26 mouse cellular contexts compared by ENCODE assay signal in the genomic region with DNA sequence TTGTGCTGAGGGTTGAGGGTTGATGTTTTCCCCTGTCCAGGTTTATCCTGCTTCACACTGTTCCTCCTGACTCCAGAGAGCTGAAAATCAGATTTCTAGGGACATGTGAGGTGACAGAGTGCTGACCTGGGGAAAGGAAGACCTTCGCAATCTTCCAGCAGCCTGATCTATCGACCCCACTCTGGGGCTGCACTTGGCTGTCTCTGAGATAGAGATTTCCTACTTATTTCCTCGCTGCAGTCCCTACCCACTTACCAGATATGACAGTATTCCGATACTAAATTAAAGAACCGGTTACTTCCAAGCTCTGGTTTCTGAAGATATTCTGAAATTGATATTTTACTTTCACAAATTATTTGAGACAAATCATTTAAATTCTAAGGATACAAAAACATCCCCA.
DNase-seq lines count a peak whose midpoint lies in the region; ATAC-seq lines count a peak whose summit lies in the region.
"Had no signal": no experiment of that assay in that cellular context is flagged by ENCODE, and none has a peak within 500 bp of the region (broad histone marks: within the 10 kb centered on the region; RNA-seq: fewer than 3 reads in every experiment).

No protein-coding gene starts in this region.

- 0 out of 2 replicates have a peak, but pooled peaks have one; percentile 39 for ATAC-seq in hindbrain, embryonic 13.5 days (ENCODE audit: low FRiP score)
- ATAC-seq in neural tube, embryonic 13.5 days (ENCODE audit: low read depth): no peak
- no peak for ATAC-seq in hindbrain, embryonic 16.5 days
- no peak for ATAC-seq in megakaryocyte, adult 5-6 weeks (ENCODE audit: poor library complexity, severe bottlenecking)
- ATAC-seq: intestine, embryonic 15.5 days; Patski had no signal

- no peaks in the 10 kb centered on the region for H3K4me1 ChIP-seq in hindbrain, embryonic 13.5 days (replicated peaks)
- H3K4me1 ChIP-seq in hindbrain, embryonic 10.5 days (replicated peaks): no peaks in the 10 kb centered on the region
- H3K4me1 ChIP-seq in neural tube, embryonic 13.5 days (replicated peaks): no peaks in the 10 kb centered on the region
- no peaks in the 10 kb centered on the region for H3K4me1 ChIP-seq in hindbrain, embryonic 16.5 days (ENCODE audit: control insufficient read depth, insufficient read depth, low read depth, low read length)
- H3K4me1 ChIP-seq: heart, embryonic 13.5 days; intestine, embryonic 15.5 days; limb, embryonic 12.5 days; lung, embryonic 15.5 days; megakaryocyte, embryonic 14.5 days had no signal

- no peaks in the 10 kb centered on the region for H3K9me3 ChIP-seq in hindbrain, embryonic 13.5 days
- no peaks in the 10 kb centered on the region for H3K9me3 ChIP-seq in hindbrain, embryonic 10.5 days
- H3K9me3 ChIP-seq in neural tube, embryonic 13.5 days: no peaks in the 10 kb centered on the region
- H3K9me3 ChIP-seq in hindbrain, embryonic 16.5 days (ENCODE audit: control insufficient read depth, low read length): no peaks in the 10 kb centered on the region
- H3K9me3 ChIP-seq: heart, embryonic 13.5 days; intestine, embryonic 15.5 days; limb, embryonic 12.5 days; lung, embryonic 15.5 days had no signal

- H3K27me3 ChIP-seq in hindbrain, embryonic 13.5 days: no peaks in the 10 kb centered on the region
- no peaks in the 10 kb centered on the region for H3K27me3 ChIP-seq in hindbrain, embryonic 10.5 days (ENCODE audit: insufficient read depth, poor library complexity, severe bottlenecking)
- no peaks in the 10 kb centered on the region for H3K27me3 ChIP-seq in neural tube, embryonic 13.5 days
- H3K27me3 ChIP-seq in hindbrain, embryonic 16.5 days (replicated peaks; ENCODE audit: control insufficient read depth, insufficient read depth, low read length): no peaks in the 10 kb centered on the region
- H3K27me3 ChIP-seq: heart, embryonic 13.5 days; intestine, embryonic 15.5 days; limb, embryonic 12.5 days; lung, embryonic 15.5 days; megakaryocyte, embryonic 14.5 days; Patski had no signal

- H3K4me3 ChIP-seq in hindbrain, embryonic 13.5 days: no peak overlapping the region
- H3K4me3 ChIP-seq in hindbrain, embryonic 10.5 days: no peak overlapping the region
- H3K4me3 ChIP-seq in neural tube, embryonic 13.5 days: no peak overlapping the region
- H3K4me3 ChIP-seq in hindbrain, embryonic 16.5 days (ENCODE audit: low read length): no peak overlapping the region
- H3K4me3 ChIP-seq: gastrocnemius, adult 2 months; heart, adult 2 months; heart, embryonic 13.5 days; intestine, embryonic 15.5 days; layer of hippocampus, adult 2 months; left cerebral cortex, adult 2 months; limb, embryonic 12.5 days; lung, embryonic 15.5 days; megakaryocyte, embryonic 14.5 days had no signal

- DNase-seq in hindbrain, embryonic 10.5 days (ENCODE audit: low spot score): no peak
- no peak for DNase-seq in neural tube, embryonic 10.5 days (ENCODE audit: extremely low spot score, low spot score)
- DNase-seq in thymus, postnatal 36 days: no peak
- DNase-seq: adrenal gland, postnatal 10 days; cerebellum, adult 9-10 months; cerebellum, postnatal 36 days; gastrocnemius, adult 2 months; heart, adult 2 months; heart, postnatal 10 days; kidney, adult 2 months; kidney, postnatal 36 days; lung, postnatal 36 days; thymus, adult 2 months; thymus, postnatal 4 days had no signal

- peak overlapping the region; percentile 72 for H3K27ac ChIP-seq in hindbrain, embryonic 13.5 days
- H3K27ac ChIP-seq in hindbrain, embryonic 10.5 days: no peak overlapping the region
- peak overlapping the region; percentile 46 for H3K27ac ChIP-seq in neural tube, embryonic 13.5 days (replicated peaks)
- peak overlapping the region; percentile 51; the same call in 1 of the 2 replicates for H3K27ac ChIP-seq in hindbrain, embryonic 16.5 days (ENCODE audit: low read depth, low read length)
- H3K27ac ChIP-seq: gastrocnemius, adult 2 months; heart, adult 2 months; heart, embryonic 13.5 days; intestine, embryonic 15.5 days; layer of hippocampus, adult 2 months; left cerebral cortex, adult 2 months; limb, embryonic 12.5 days; lung, embryonic 15.5 days had no signal

- 88% methylated on average over 5 of the region's 5 CpGs for WGBS in hindbrain, embryonic 13.5 days
- 92% methylated on average over 5 of the region's 5 CpGs for WGBS in hindbrain, embryonic 10.5 days
- WGBS in neural tube, embryonic 13.5 days: 90% methylated on average over 5 of the region's 5 CpGs
- 71% methylated on average over 5 of the region's 5 CpGs for WGBS in hindbrain, embryonic 16.5 days

- H3K4me2 ChIP-seq in hindbrain, embryonic 13.5 days: no peak overlapping the region
- H3K4me2 ChIP-seq in neural tube, embryonic 13.5 days: no peak overlapping the region
- no peak overlapping the region for H3K4me2 ChIP-seq in hindbrain, embryonic 16.5 days (ENCODE audit: low read length)
- H3K4me2 ChIP-seq: heart, embryonic 13.5 days; intestine, embryonic 15.5 days; limb, embryonic 12.5 days; lung, embryonic 15.5 days had no signal

- H3K9ac ChIP-seq in hindbrain, embryonic 13.5 days: no peak overlapping the region
- H3K9ac ChIP-seq in neural tube, embryonic 13.5 days: no peak overlapping the region
- H3K9ac ChIP-seq in hindbrain, embryonic 16.5 days (ENCODE audit: low read depth, low read length): no peak overlapping the region
- H3K9ac ChIP-seq: heart, embryonic 13.5 days; intestine, embryonic 15.5 days; limb, embryonic 12.5 days; lung, embryonic 15.5 days had no signal

- no peaks in the 10 kb centered on the region for H3K36me3 ChIP-seq in hindbrain, embryonic 13.5 days
- H3K36me3 ChIP-seq in hindbrain, embryonic 10.5 days: no peaks in the 10 kb centered on the region
- H3K36me3 ChIP-seq in neural tube, embryonic 13.5 days: no peaks in the 10 kb centered on the region
- no peaks in the 10 kb centered on the region for H3K36me3 ChIP-seq in hindbrain, embryonic 16.5 days (ENCODE audit: control insufficient read depth, insufficient read depth, low read length)
- H3K36me3 ChIP-seq: heart, embryonic 13.5 days; intestine, embryonic 15.5 days; limb, embryonic 12.5 days; lung, embryonic 15.5 days had no signal
